Mouse (Mus musculus) adrenal gland, postnatal 14 days (tissue): ENCODE results near the gene Itsn1. TPM values are rescaled to one million over a fixed set of nuclear protein-coding genes. Genes with fewer than 3 reads are reported as not detected.
A peak's percentile ranks its signal among the peaks of the same experiment; 100 is the strongest.

Source experiments
- DNase-seq: peaks from one replicate; pipeline ENCODE4 v3.0.0; 2021; ENCODE audit warnings: mixed read lengths
- total RNA-seq: library from RNA; stranded (reverse); gene quantifications from 2 replicates; pipeline ENCODE4 v1.2.3, GENCODE M21; 2021

Gene Itsn1
- total RNA-seq, 1 experiment from 2014 or later: 48.7 TPM

GRCm38 (mm10) chr16:91905987-91906386 is 176.9 kb downstream of the Itsn1 start:
- no peak for DNase-seq

GRCm38 (mm10) chr16:91906672-91907071 is 177.6 kb downstream of the Itsn1 start:
- no peak for DNase-seq

- DNase-seq: no peak
These were observed 178.1 kb downstream of the Itsn1 start for GRCm38 (mm10) chr16:91907158-91907557.

- DNase-seq: no peak
These were observed 180.7 kb downstream of the Itsn1 start for GRCm38 (mm10) chr16:91909569-91910335.

- peak; percentile 92 for DNase-seq
These were observed 188.6 kb downstream of the Itsn1 start for GRCm38 (mm10) chr16:91917631-91918096.

- DNase-seq: peak; percentile 33
These were observed 189.4 kb downstream of the Itsn1 start for GRCm38 (mm10) chr16:91918461-91918860.

GRCm38 (mm10) chr16:91919056-91919455 is 190.0 kb downstream of the Itsn1 start:
- DNase-seq: no peak

- DNase-seq: no peak
These were observed 192.3 kb downstream of the Itsn1 start for GRCm38 (mm10) chr16:91921340-91921739.

GRCm38 (mm10) chr16:91922939-91923338 is 193.9 kb downstream of the Itsn1 start:
- no peak for DNase-seq

- no peak for DNase-seq
These were observed 195.3 kb downstream of the Itsn1 start for GRCm38 (mm10) chr16:91924426-91924825.

GRCm38 (mm10) chr16:91927911-91928630 is 199.0 kb downstream of the Itsn1 start:
- no peak for DNase-seq

GRCm38 (mm10) chr16:91931078-91932013 is 202.3 kb downstream of the Itsn1 start:
- DNase-seq: peak; percentile 95

GRCm38 (mm10) chr16:91932082-91932690 is 203.1 kb downstream of the Itsn1 start:
- DNase-seq: no peak

GRCm38 (mm10) chr16:91932843-91933518 is 203.9 kb downstream of the Itsn1 start:
- no peak for DNase-seq

GRCm38 (mm10) chr16:91935108-91935507 is 206.0 kb downstream of the Itsn1 start:
- peak; percentile 81 for DNase-seq

GRCm38 (mm10) chr16:91935726-91936125 is 206.6 kb downstream of the Itsn1 start:
- DNase-seq: no peak

GRCm38 (mm10) chr16:91936340-91937030 is 207.4 kb downstream of the Itsn1 start:
- DNase-seq: peak; percentile 91

- no peak for DNase-seq
These were observed 208.2 kb downstream of the Itsn1 start for GRCm38 (mm10) chr16:91937281-91937680.

GRCm38 (mm10) chr16:91938141-91938540 is 209.1 kb downstream of the Itsn1 start:
- no peak for DNase-seq

- DNase-seq: no peak
These were observed 211.6 kb downstream of the Itsn1 start for GRCm38 (mm10) chr16:91940726-91941125.

GRCm38 (mm10) chr16:91942201-91942600 is 213.1 kb downstream of the Itsn1 start:
- no peak for DNase-seq
